Mouse (Mus musculus) skeletal muscle tissue, adult 2 months (tissue): Measurements from ENCODE around the gene Slc9a3r1.

Experiments
- DNase-seq: peaks from one replicate; pipeline ENCODE4 v3.0.0-alpha.2; 2012; ENCODE audit warnings: low read depth, low spot score

Slc9a3r1 gene

DNA sequence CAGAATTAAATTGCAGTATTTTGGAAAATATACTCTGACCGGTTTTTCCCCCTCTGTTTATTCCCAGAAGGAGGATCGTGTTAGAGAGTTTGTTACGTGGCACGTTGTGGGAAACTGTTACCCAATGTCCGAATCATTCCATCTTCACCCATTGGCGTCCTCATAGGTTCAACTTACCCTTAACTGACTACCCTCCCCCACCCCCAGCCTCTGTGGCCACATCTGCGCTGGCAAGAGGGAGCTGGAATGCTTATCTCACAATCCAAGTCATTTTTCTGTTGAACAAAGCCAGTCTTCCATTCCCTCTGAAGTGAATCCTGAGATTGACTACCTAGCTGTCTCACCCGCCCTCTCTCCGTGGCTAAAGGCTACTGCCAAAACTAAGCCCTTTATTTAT, 938 bp upstream of the Slc9a3r1 start:
- no peak for DNase-seq

- DNase-seq = no peak
These were observed 518 bp downstream of the Slc9a3r1 start for GRCm38 (mm10) chr11:115163568-115164150.

GRCm38 (mm10) chr11:115164341-115164975, 1.3 kb downstream of the Slc9a3r1 start:
- DNase-seq = no peak

DNA sequence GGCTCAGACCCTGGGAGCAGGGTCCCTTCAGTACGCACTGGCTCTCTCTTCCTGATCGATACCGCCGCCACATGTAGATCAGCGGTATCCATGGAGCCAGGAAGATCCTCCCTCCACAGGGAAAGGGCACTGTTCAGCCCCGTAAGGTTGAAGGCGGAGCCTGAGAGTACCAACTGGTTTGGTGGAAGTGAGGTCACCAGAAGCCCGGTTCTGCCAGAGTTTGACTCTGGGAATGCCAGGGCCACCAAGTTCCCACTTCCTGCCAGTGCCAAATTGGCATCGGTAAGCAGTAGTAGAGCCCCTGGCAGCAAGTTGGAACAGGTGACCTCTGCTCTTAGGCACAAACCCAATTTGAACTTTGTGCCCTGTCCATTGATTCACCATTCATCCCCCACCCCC, 1.8 kb downstream of the Slc9a3r1 start:
- no peak for DNase-seq

DNA sequence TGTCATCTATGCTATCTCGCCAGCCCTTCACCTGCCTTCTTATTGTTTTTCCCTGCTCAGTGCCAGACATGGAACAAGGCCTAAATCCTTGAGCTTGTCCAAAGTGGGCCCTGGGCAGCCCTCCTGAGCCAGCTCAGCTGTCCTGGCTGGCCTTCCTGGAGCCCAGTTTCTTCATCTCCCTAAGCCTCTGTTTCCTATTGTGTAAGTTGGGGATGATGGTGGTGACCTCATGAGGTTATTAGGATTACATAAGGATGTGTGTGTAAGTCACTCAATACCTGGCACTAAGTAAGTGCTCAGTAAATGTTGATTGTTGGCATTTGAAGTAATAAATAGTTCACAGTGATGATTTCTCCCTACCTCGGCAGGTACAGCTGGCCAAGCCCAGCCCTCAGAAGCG, 3.6 kb downstream of the Slc9a3r1 start:
- DNase-seq = no peak

DNA sequence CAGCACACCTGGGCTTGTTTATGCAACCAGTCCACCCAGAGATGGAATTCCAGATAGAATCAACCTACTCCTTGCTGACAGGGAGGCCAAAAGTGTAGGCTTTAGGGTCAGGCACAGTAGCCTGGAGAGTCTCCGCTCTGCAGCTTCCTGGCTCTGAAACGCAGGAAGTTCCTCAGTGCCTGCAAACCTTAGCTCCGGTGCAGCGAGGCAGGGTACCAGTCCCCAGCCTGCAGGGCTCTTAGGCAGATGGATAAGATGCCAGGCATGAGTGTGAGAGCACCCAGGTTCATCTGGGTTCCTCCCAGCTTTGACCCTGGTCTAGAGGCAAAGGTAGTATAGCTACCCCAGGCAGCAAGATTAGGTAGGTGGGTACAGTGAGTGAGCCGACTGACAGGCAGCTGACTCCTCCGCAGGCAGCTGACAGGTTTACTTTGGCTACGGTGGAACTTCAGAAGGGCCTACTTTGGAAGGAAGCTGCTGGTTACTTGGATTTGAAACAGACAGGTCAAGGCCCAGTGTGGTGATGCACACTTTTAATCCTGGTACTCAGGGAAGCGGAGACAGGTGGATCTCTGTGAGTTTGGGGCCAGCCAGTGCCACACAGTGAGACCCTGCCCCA, 4.6 kb downstream of the Slc9a3r1 start:
- DNase-seq = no peak

GRCm38 (mm10) chr11:115169430-115169829, 6.3 kb downstream of the Slc9a3r1 start:
- no peak for DNase-seq

DNA sequence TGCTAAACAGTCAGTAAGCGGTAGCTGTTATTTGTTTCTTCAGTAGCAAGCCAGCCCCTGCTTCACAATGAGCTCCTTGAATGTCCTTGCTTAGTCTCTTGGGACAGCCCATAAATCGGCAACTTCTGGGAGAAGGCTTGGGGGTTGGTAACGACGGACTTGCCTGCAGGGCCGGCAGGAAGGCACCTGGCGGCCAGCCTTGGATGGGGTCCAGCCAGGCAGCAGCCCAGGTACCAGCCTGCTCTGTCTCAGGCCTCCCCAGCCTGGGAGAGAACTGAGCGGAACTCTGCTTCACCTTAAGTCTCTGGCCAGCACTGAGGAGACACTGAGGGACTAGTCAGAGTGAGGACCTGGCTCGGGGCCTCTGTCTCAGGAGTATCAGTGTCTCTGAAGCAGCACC, 8.0 kb downstream of the Slc9a3r1 start:
- DNase-seq = no peak

DNA sequence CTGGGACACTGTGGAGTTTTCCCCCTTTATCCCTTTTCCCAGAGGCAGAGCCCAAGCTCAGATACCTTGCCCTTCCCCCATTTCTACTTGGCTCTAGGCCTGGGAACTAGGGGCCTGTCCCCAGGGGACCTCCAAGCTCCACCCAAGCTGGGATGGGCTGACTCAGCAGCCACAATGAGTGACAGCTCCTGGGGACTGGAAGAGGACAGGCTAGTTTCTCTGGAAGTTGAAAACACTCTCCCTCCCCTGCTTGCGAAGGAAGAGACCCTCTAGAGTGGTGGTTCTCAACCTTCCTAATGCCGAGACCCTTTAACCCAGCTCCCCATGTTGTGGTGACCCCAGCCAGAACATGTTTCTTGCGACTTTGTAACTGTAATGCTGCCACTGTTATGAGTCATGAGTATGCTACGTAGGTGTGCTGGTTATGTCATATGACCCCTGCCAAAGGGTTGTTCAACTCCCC, 9.7 kb downstream of the Slc9a3r1 start:
- DNase-seq = no peak

DNA sequence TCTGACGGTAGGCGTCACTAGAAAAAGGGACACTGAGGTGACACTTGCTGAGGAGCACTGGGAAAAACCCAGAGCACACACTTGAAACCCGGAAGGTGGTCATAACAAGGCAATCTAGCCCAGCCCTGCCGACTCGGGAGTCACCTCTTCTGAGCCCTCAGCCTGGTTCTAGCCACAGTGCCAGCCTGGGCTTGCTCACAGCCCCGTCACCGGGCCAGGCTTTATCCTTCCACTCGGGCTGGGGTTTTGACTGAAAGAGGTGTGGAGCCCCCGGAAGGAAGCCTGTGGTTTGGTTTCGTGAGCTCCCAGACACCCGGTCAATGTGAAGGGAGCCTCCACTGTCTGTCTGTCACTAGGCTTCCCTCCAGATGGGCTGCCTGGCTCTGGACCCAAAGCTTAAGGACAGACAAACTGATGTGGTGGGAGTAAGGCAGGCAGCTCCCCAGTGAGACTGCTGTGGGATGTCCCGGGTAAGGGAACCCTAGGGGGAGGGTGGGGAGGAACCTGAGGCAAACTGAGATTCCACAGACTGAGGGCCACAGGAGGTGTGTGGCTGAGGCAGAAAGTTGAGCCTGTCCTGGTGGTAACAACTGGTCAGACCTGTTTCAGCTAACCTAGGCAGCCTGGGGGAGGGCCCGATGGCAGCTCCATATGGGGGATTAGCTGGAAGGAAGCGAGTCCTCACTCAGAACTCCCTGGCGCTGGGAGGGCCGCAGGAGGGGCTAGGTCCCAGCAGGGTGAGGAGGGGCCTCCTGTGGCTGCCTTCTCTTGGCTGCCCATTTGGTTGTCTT, 10.6 kb downstream of the Slc9a3r1 start:
- no peak for DNase-seq

- no peak for DNase-seq
These were observed 13.5 kb downstream of the Slc9a3r1 start for GRCm38 (mm10) chr11:115176399-115177190.

DNA sequence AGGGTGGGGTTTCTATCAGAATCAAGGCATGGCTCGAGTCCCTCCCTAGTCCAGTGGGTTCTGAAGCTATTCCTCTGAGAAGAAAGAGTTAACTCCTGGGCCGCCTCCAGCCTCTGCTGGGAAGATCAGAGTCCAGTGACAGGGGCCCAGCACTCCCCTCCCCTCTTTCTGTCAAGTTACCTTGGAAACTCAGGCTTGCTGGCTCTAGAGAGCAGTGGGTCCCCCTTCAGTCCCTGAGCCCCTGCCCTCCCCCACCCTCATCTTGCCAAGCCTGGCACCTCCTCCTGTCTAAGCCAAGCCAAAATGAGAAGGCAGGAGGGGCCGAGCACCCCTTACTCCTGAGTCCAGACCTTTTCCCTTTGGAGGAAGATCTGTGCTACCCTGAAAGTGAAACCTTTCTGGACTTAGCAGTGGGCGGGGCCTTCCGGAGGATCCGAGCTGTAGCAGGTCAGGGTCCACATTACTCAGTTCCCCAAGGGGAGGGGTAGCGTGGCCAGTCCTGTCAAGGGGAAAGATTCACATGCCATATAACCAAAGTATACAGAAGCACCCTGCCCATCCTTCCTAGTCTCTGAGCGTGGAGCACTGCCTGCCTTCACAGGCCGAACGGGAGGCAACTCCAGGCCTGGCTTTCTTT, 14.5 kb downstream of the Slc9a3r1 start:
- no peak for DNase-seq

DNA sequence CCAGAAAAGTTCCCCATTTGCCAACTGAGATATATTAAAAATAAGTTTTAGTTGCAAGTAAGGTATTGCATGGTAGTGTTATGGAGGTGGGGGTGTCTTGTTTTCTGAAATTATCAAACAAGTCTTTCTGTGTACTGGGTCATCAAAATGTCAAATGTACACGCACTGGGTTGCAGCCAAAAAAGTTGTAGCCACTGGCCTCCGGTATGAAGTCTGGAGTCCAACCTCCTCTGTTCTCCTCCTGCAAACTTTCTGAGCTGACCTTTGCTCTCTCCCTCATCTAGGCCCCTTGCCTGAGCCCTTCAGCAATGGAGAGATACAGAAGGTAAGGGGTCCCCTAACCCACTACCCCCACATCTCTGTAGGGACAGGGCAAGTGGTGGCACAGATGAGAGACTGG, 15.6 kb downstream of the Slc9a3r1 start:
- DNase-seq = no peak

- DNase-seq = no peak
These were observed 16.1 kb downstream of the Slc9a3r1 start for GRCm38 (mm10) chr11:115179191-115179590.

- no peak for DNase-seq
These were observed 16.7 kb downstream of the Slc9a3r1 start for GRCm38 (mm10) chr11:115179881-115180280.

DNA sequence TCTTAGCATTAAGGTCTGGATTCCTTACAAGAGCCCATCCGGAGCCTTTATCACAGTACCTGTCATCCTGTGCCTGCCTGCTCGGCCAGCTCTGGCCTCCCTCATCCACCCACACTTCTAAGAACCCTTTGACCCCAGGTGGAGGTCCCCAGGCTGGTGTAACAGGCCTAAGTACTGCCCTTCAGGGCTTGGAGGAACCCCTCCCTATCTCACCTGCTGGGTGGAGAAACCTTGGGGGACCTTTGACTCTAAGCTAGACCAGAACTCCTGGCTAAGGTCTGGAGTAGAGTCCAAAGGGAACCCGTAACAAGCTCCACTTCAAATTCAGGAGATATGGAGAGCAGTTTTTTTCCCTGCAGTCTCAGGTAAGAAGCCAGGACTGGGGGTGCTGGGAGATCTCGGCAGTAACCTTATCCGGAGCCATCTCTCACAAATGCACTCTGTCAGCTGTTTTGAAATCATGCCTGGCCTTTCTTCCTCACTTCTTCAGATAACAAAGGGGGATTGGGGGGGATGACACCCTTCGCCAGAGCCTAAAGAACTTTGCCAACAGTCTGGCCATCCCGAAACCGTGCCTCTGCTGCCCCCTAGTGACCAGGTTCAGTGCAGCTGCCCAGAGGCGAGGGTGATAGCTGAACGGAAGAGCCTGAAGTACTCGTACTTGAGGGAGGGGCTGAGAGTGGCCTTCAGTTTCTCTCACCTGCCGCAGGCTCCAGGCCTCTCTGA, 18.9 kb downstream of the Slc9a3r1 start:
- no peak for DNase-seq

GRCm38 (mm10) chr11:115184973-115185372, 21.8 kb downstream of the Slc9a3r1 start:
- DNase-seq = no peak

GRCm38 (mm10) chr11:115187224-115187639, 24.1 kb downstream of the Slc9a3r1 start, which contains the start of gene Tmem104:
Gene Tmem104, plus strand, starts transcription at chr11:115187487.
- DNase-seq = peak; percentile 98

GRCm38 (mm10) chr11:115187693-115188092, 24.6 kb downstream of the Slc9a3r1 start, which contains the start of gene Nat9:
Gene Nat9, minus strand, starts transcription at chr11:115187859.
- no peak for DNase-seq
